Mouse (Mus musculus) NIH3T3 (cell line): Measurements from ENCODE around the gene Creb3l2.
A peak's percentile ranks its signal among the peaks of the same experiment; 100 is the strongest.

Experiments used
- DNase-seq: peaks from one replicate; pipeline ENCODE4 v3.0.0-alpha.2; 2012; ENCODE audit warnings: low read depth

Creb3l2 gene

GRCm38 (mm10) chr6:37441251-37442011 is 515 bp downstream of the Creb3l2 start:
- DNase-seq: peak; percentile 56

- DNase-seq: peak; percentile 66
Measured at GRCm38 (mm10) chr6:37440491-37441250, 1.3 kb downstream of the Creb3l2 start.

- peak; percentile 73 for DNase-seq
Measured at GRCm38 (mm10) chr6:37439676-37440490, 2.1 kb downstream of the Creb3l2 start.

- DNase-seq: no peak
Measured at GRCm38 (mm10) chr6:37438510-37438909, 3.4 kb downstream of the Creb3l2 start.

- no peak for DNase-seq
Measured at GRCm38 (mm10) chr6:37437086-37437485, 4.9 kb downstream of the Creb3l2 start.

- DNase-seq: no peak
Measured at GRCm38 (mm10) chr6:37435391-37435790, 6.6 kb downstream of the Creb3l2 start.

- no peak for DNase-seq
Measured at GRCm38 (mm10) chr6:37429849-37430470, 12.0 kb downstream of the Creb3l2 start.

- no peak for DNase-seq
Measured at GRCm38 (mm10) chr6:37428947-37429346, 13.0 kb downstream of the Creb3l2 start.

- no peak for DNase-seq
Measured at GRCm38 (mm10) chr6:37428044-37428443, 13.9 kb downstream of the Creb3l2 start.

- DNase-seq: no peak
Measured at GRCm38 (mm10) chr6:37426615-37427014, 15.3 kb downstream of the Creb3l2 start.

- no peak for DNase-seq
Measured at GRCm38 (mm10) chr6:37425833-37426232, 16.1 kb downstream of the Creb3l2 start.

- DNase-seq: no peak
Measured at GRCm38 (mm10) chr6:37425075-37425474, 16.9 kb downstream of the Creb3l2 start.

GRCm38 (mm10) chr6:37424374-37424773 is 17.6 kb downstream of the Creb3l2 start:
- peak; percentile 39 for DNase-seq

- DNase-seq: no peak
Measured at GRCm38 (mm10) chr6:37423386-37423785, 18.6 kb downstream of the Creb3l2 start.

- DNase-seq: no peak
Measured at GRCm38 (mm10) chr6:37421124-37421523, 20.8 kb downstream of the Creb3l2 start.

- no peak for DNase-seq
Measured at GRCm38 (mm10) chr6:37419445-37419941, 22.5 kb downstream of the Creb3l2 start.

GRCm38 (mm10) chr6:37418931-37419330 is 23.0 kb downstream of the Creb3l2 start:
- no peak for DNase-seq

GRCm38 (mm10) chr6:37416743-37417142 is 25.2 kb downstream of the Creb3l2 start:
- no peak for DNase-seq

GRCm38 (mm10) chr6:37415505-37415904 is 26.4 kb downstream of the Creb3l2 start:
- DNase-seq: no peak

GRCm38 (mm10) chr6:37415034-37415433 is 26.9 kb downstream of the Creb3l2 start:
- no peak for DNase-seq

- no peak for DNase-seq
Measured at GRCm38 (mm10) chr6:37414576-37414975, 27.4 kb downstream of the Creb3l2 start.

- no peak for DNase-seq
Measured at GRCm38 (mm10) chr6:37411696-37412095, 30.2 kb downstream of the Creb3l2 start.
